Comparison of ENCODE assay signal across 9 mouse cellular contexts in genomic region chr6:8996301-8996943, GRCm38 (mm10). TPM values are rescaled to one million over a fixed set of nuclear protein-coding genes. Genes with fewer than 3 reads are reported as not detected.
DNase-seq lines count a peak whose midpoint lies in the region; ATAC-seq and TF ChIP-seq lines count a peak whose summit lies in the region.
"Had no signal": no experiment of that assay in that cellular context is flagged by ENCODE, and none has a peak within 500 bp of the region (broad histone marks: within the 10 kb centered on the region; RNA-seq: fewer than 3 reads in every experiment).

No protein-coding gene starts in this region.

- no peak overlapping the region for H3K4me2 ChIP-seq in lung, embryonic 14.5 days
- no peak overlapping the region for H3K4me2 ChIP-seq in lung, postnatal 0 days (replicated peaks; ENCODE audit: low read depth, low read length)
- H3K4me2 ChIP-seq in kidney, postnatal 0 days (ENCODE audit: low read length) = peak overlapping the region; percentile 31; the same call in 1 of the 2 replicates
- H3K4me2 ChIP-seq: liver, embryonic 13.5 days had no signal

- TF ChIP-seq EP300 in lung, postnatal 0 days (IDR thresholded peaks at IDR 0.05) = no peak

- ATAC-seq in lung, embryonic 14.5 days (ENCODE audit: insufficient read depth) = no peak
- no peak for ATAC-seq in lung, postnatal 0 days
- no peak for ATAC-seq in kidney, postnatal 0 days (replicated peaks; ENCODE audit: low FRiP score, low read depth)

- WGBS in lung, embryonic 14.5 days = 57% methylated on average over 12 of the region's 12 CpGs
- 59% methylated on average over 12 of the region's 12 CpGs for WGBS in lung, postnatal 0 days
- 26% methylated on average over 12 of the region's 12 CpGs for WGBS in kidney, postnatal 0 days
- WGBS in forebrain, embryonic 10.5 days = 83% methylated on average over 12 of the region's 12 CpGs

- H3K4me3 ChIP-seq in lung, embryonic 14.5 days (ENCODE audit: low read depth, low read length) = no peak overlapping the region
- H3K4me3 ChIP-seq in lung, postnatal 0 days (ENCODE audit: low read depth, low read length) = no peak overlapping the region
- H3K4me3 ChIP-seq in kidney, postnatal 0 days (replicated peaks; ENCODE audit: low read depth, low read length) = no peak overlapping the region
- H3K4me3 ChIP-seq in forebrain, embryonic 10.5 days = no peak overlapping the region
- H3K4me3 ChIP-seq: liver, embryonic 13.5 days had no signal

- H3K4me1 ChIP-seq in lung, embryonic 14.5 days (ENCODE audit: insufficient read depth) = no peaks in the 10 kb centered on the region
- no peaks in the 10 kb centered on the region for H3K4me1 ChIP-seq in lung, postnatal 0 days (ENCODE audit: insufficient read depth, low read depth, low read length)
- H3K4me1 ChIP-seq in kidney, postnatal 0 days (replicated peaks; ENCODE audit: insufficient read depth, low read length) = no peaks in the 10 kb centered on the region
- H3K4me1 ChIP-seq in forebrain, embryonic 10.5 days = no peaks in the 10 kb centered on the region
- H3K4me1 ChIP-seq: liver, embryonic 13.5 days had no signal

- no peak overlapping the region for H3K9ac ChIP-seq in lung, embryonic 14.5 days
- no peak overlapping the region for H3K9ac ChIP-seq in lung, postnatal 0 days (replicated peaks; ENCODE audit: low read depth)
- no peak overlapping the region for H3K9ac ChIP-seq in kidney, postnatal 0 days (ENCODE audit: low read depth, low read length)
- H3K9ac ChIP-seq: liver, embryonic 13.5 days had no signal

- H3K27ac ChIP-seq in lung, embryonic 14.5 days (ENCODE audit: low read depth) = no peak overlapping the region
- H3K27ac ChIP-seq in lung, postnatal 0 days (ENCODE audit: low read length) = no peak overlapping the region
- H3K27ac ChIP-seq in kidney, postnatal 0 days = no peak overlapping the region
- H3K27ac ChIP-seq in forebrain, embryonic 10.5 days = no peak overlapping the region
- H3K27ac ChIP-seq: liver, embryonic 13.5 days had no signal

- H3K9me3 ChIP-seq in lung, embryonic 14.5 days (ENCODE audit: low read depth, low read length) = no peaks in the 10 kb centered on the region
- H3K9me3 ChIP-seq in lung, postnatal 0 days (ENCODE audit: low read length) = no peaks in the 10 kb centered on the region
- H3K9me3 ChIP-seq in kidney, postnatal 0 days (replicated peaks; ENCODE audit: low read length) = no peaks in the 10 kb centered on the region
- H3K9me3 ChIP-seq in forebrain, embryonic 10.5 days = no peaks in the 10 kb centered on the region
- H3K9me3 ChIP-seq: liver, embryonic 13.5 days had no signal

- no peak for TF ChIP-seq CTCF in lung, embryonic 14.5 days (IDR thresholded peaks at IDR 0.05; ENCODE audit: low read depth)
- no peak for TF ChIP-seq CTCF in lung, postnatal 0 days (IDR thresholded peaks at IDR 0.05)
- TF ChIP-seq CTCF in kidney, postnatal 0 days (IDR thresholded peaks at IDR 0.05; ENCODE audit: low read depth) = no peak

- H3K36me3 ChIP-seq in lung, embryonic 14.5 days (ENCODE audit: insufficient read depth) = no peaks in the 10 kb centered on the region
- H3K36me3 ChIP-seq in lung, postnatal 0 days (ENCODE audit: insufficient read depth, low read length) = no peaks in the 10 kb centered on the region
- H3K36me3 ChIP-seq in kidney, postnatal 0 days (ENCODE audit: insufficient read depth, low read length) = no peaks in the 10 kb centered on the region
- no peaks in the 10 kb centered on the region for H3K36me3 ChIP-seq in forebrain, embryonic 10.5 days (replicated peaks)
- H3K36me3 ChIP-seq: liver, embryonic 13.5 days had no signal

- H3K27me3 ChIP-seq in lung, embryonic 14.5 days (ENCODE audit: insufficient read depth, low read length) = no peaks in the 10 kb centered on the region
- no peaks in the 10 kb centered on the region for H3K27me3 ChIP-seq in lung, postnatal 0 days (replicated peaks; ENCODE audit: insufficient read depth, low read length)
- H3K27me3 ChIP-seq in kidney, postnatal 0 days (ENCODE audit: insufficient read depth, low read length) = no peaks in the 10 kb centered on the region
- H3K27me3 ChIP-seq in forebrain, embryonic 10.5 days (ENCODE audit: poor library complexity, severe bottlenecking) = no peaks in the 10 kb centered on the region
- H3K27me3 ChIP-seq: liver, embryonic 13.5 days had no signal

- peak; percentile 23 for DNase-seq in adrenal gland, adult 2 months
- DNase-seq in adrenal gland, adult 18-20 months (ENCODE audit: low spot score in 2 of 2) = no peak
- DNase-seq in lung, embryonic 14.5 days = peak; percentile 8
- DNase-seq in lung, postnatal 0 days (ENCODE audit: low spot score) = no peak
- peak; percentile 13 for DNase-seq in kidney, postnatal 0 days (ENCODE audit: low spot score)
- peak; percentile 47 for DNase-seq in urinary bladder, postnatal 14 days (ENCODE audit: low spot score)
- DNase-seq in forebrain, embryonic 10.5 days (ENCODE audit: extremely low spot score, low spot score) = no peak
- no peak for DNase-seq in thymus, postnatal 36 days
- DNase-seq: liver, embryonic 13.5 days had no signal

RNA-seq across cellular contexts. Expression of gene Nxph1, which starts 48.2 kb away (rescaled TPM):
- total RNA-seq in adrenal gland, adult 2 months (2021) = under 1 TPM in 1 of 2 experiments, not detected in 1; 0.52 TPM
- 0.39 and 0.70 TPM in 2 replicates for polyA plus RNA-seq in adrenal gland, adult 2 months (2012; rRNA removed)
- total RNA-seq in adrenal gland, adult 18-20 months (2021) = under 1 TPM; 0.16 to 0.60 TPM
- not detected in 2 replicates for polyA plus RNA-seq in lung, embryonic 14.5 days (2014; fragmentation: Nextera tagmentation; extraction: Ambion mirVana)
- not detected in 2 replicates for polyA plus RNA-seq in lung, postnatal 0 days (2015; fragmentation: Nextera tagmentation; extraction: Ambion mirVana)
- 0.06 TPM in 1 of 2 replicates, not detected in the other for polyA plus RNA-seq in kidney, postnatal 0 days (2015; fragmentation: Nextera tagmentation; extraction: Ambion mirVana)
- polyA plus RNA-seq in forebrain, embryonic 10.5 days (2016; fragmentation: Nextera tagmentation; extraction: Ambion mirVana) = 0.23 and 1.0 TPM in 2 replicates

Comparison
In these comparisons a context has a peak if more than half of its experiments do, and no peak if none do; other contexts are left out.
1. DNase-seq: peak in adrenal gland, adult 2 months (single experiment), lung, embryonic 14.5 days (single experiment), kidney, postnatal 0 days (single experiment) and urinary bladder, postnatal 14 days (single experiment); none in adrenal gland, adult 18-20 months (0 of 2), lung, postnatal 0 days (single experiment), forebrain, embryonic 10.5 days (single experiment) and thymus, postnatal 36 days (0 of 2).